Mouse (Mus musculus) testis, adult 2 months (tissue): Measurements from ENCODE around the gene Nop56. TPM values are rescaled to one million over a fixed set of nuclear protein-coding genes. Genes with fewer than 3 reads are reported as not detected.

Experiments
- H3K27ac ChIP-seq: fragments of 200-500 bp; 2 replicates; pipeline ENCODE4 v1.5.1; 2012; ENCODE audit warnings: low read depth, low read length; ENCODE audit not compliant: control insufficient read depth, insufficient read depth
- H3K27me3 ChIP-seq: fragments of 200-500 bp; 2 replicates; pipeline ENCODE4 v1.6.1; 2012; ENCODE audit warnings: mild to moderate bottlenecking, low read length, moderate library complexity; ENCODE audit not compliant: control insufficient read depth, insufficient read depth
- H3K36me3 ChIP-seq: fragments of 200-500 bp; 2 replicates; pipeline ENCODE4 v1.6.1; 2012; ENCODE audit warnings: mild to moderate bottlenecking, low read length; ENCODE audit not compliant: control insufficient read depth, insufficient read depth
- H3K4me1 ChIP-seq: fragments of 200-500 bp; 2 replicates; pipeline ENCODE4 v1.6.1; 2012; ENCODE audit warnings: low read length; ENCODE audit not compliant: control insufficient read depth, insufficient read depth
- H3K4me3 ChIP-seq: fragments of 200-500 bp; 2 replicates; pipeline ENCODE4 v1.5.1; 2012; ENCODE audit warnings: low read depth, mild to moderate bottlenecking, low read length, moderate library complexity, mixed read lengths; ENCODE audit not compliant: control insufficient read depth
- CTCF ChIP-seq: fragments of 200-500 bp; IDR thresholded peaks from 2 replicates; pipeline ENCODE4 v1.5.1; 2012; ENCODE audit warnings: low read depth, mild to moderate bottlenecking, inconsistent platforms, low read length, moderate library complexity; ENCODE audit not compliant: control insufficient read depth, insufficient read depth, insufficient replicate concordance
- POLR2A ChIP-seq: fragments of 200-500 bp; IDR thresholded peaks from 2 replicates; pipeline ENCODE4 v1.6.1; 2012; ENCODE audit warnings: low read depth, mild to moderate bottlenecking, inconsistent platforms, low read length, moderate library complexity; ENCODE audit not compliant: control insufficient read depth
- polyA plus RNA-seq: library from polyadenylated mRNA; depleted of rRNA; stranded (reverse); fragments of >200 nt; gene quantifications from 2 replicates; pipeline ENCODE4 v1.2.3, GENCODE M21; 2012; rRNA removed

Gene Nop56
- polyA plus RNA-seq, result 20.4 and 24.6 TPM in 2 replicates

GRCm38 (mm10) chr2:130274149-130274861 lies at the start of gene Nop56:
Nop56 (plus strand) TSS chr2:130274430.
- peak within 1 kb of the TSS; percentile 91 for H3K27ac ChIP-seq
- peaks cover 7% of the 10 kb centered on the region for H3K4me1 ChIP-seq
- H3K36me3 ChIP-seq, result peaks cover 2% of the 10 kb centered on the region
- peak; percentile 97 for TF ChIP-seq POLR2A
- TF ChIP-seq CTCF, result peak; percentile 13; the same call in 1 of the 2 replicates
- H3K4me3 ChIP-seq, result peak within 1 kb of the TSS; percentile 97
- H3K27me3 ChIP-seq, result no peaks in the 10 kb centered on the region

DNA sequence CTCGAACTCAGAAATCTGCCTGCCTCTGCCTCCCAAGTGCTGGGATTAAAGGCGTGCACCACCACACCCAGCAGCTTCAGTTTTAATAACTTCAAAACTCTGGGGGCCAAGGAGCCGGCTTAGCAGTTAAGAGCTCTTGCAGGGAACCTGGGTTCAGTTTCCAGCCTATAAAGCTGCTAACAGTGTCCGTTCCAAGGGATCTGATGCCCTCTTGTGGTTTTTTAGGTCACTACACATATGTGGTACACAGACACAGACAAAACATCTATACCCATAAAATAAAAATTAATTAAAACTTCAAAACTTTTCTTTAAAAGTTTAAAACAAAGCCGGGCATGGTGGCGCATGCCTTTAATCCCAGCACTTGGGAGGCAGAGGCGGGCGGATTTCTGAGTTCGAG lies 27.3 kb upstream of the Nop56 start:
- TF ChIP-seq POLR2A (no peak), CTCF (no peak)
- Histone ChIP-seq H3K27ac (no peak overlapping the region), H3K4me1 (no peaks in the 10 kb centered on the region), H3K4me3 (no peak overlapping the region), H3K36me3 (no peaks in the 10 kb centered on the region), H3K27me3 (no peaks in the 10 kb centered on the region)

DNA sequence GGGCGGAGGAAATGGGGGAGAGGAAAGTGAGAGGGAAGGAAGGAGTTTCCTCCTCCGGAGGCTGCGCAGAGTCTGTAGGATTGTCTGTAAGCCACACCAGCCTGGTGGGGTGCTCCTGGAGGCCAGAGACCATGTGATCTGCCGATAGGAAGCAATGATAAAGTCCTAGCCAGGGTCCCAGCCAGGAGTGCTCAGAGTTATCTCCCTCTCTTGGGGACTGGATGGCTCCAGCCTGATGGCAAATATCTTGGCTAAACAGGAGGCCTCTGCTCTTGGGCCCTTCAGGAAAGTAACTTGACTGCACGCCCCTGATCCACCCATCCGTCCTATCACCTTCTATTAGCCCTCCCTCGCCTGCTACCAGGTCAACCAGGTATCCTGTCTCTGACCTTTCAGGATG lies 26.0 kb upstream of the Nop56 start:
- H3K27me3 ChIP-seq, result no peaks in the 10 kb centered on the region
- no peak overlapping the region for H3K4me3 ChIP-seq
- H3K4me1 ChIP-seq, result no peaks in the 10 kb centered on the region
- no peak for TF ChIP-seq CTCF
- TF ChIP-seq POLR2A, result no peak
- no peak overlapping the region for H3K27ac ChIP-seq
- no peaks in the 10 kb centered on the region for H3K36me3 ChIP-seq

GRCm38 (mm10) chr2:130256762-130257161 lies 17.5 kb upstream of the Nop56 start:
- no peak overlapping the region for H3K4me3 ChIP-seq
- H3K27ac ChIP-seq, result no peak overlapping the region
- TF ChIP-seq CTCF (no peak), POLR2A (no peak)
- no peaks in the 10 kb centered on the region for H3K4me1 ChIP-seq
- H3K36me3 ChIP-seq, result no peaks in the 10 kb centered on the region
- H3K27me3 ChIP-seq, result no peaks in the 10 kb centered on the region

- H3K4me3 ChIP-seq, result no peak overlapping the region
- H3K27me3 ChIP-seq, result no peaks in the 10 kb centered on the region
- no peaks in the 10 kb centered on the region for H3K36me3 ChIP-seq
- H3K27ac ChIP-seq, result no peak overlapping the region
- no peaks in the 10 kb centered on the region for H3K4me1 ChIP-seq
- TF ChIP-seq POLR2A, result no peak
- no peak for TF ChIP-seq CTCF
Measured at GRCm38 (mm10) chr2:130260822-130261221, 13.4 kb upstream of the Nop56 start.

GRCm38 (mm10) chr2:130261914-130262313 lies 12.3 kb upstream of the Nop56 start:
- Histone ChIP-seq H3K27ac (no peak overlapping the region), H3K4me1 (no peaks in the 10 kb centered on the region), H3K27me3 (no peaks in the 10 kb centered on the region), H3K4me3 (no peak overlapping the region), H3K36me3 (no peaks in the 10 kb centered on the region)
- TF ChIP-seq CTCF (no peak), POLR2A (no peak)

DNA sequence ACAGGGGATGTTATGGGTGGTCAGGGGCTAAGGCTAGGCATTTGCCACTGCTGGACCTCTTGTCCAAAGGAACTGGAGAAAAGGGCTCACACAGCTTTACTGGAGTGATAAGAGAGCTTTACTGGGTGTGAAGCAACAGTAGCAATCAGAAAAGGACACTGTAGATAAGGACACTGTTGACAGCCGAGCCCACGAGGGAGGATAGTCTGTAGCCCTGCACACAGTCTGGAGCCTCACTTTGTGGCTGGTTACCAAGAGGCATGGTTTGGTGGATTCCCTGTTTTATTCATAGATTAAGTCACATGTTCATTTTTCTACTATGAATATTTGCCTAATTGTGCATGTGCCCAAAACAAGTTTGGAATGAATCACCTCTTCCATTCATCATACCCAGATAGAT lies 11.8 kb upstream of the Nop56 start:
- no peaks in the 10 kb centered on the region for H3K36me3 ChIP-seq
- no peak for TF ChIP-seq CTCF
- no peak for TF ChIP-seq POLR2A
- H3K4me3 ChIP-seq, result no peak overlapping the region
- H3K4me1 ChIP-seq, result no peaks in the 10 kb centered on the region
- no peaks in the 10 kb centered on the region for H3K27me3 ChIP-seq
- H3K27ac ChIP-seq, result no peak overlapping the region

DNA sequence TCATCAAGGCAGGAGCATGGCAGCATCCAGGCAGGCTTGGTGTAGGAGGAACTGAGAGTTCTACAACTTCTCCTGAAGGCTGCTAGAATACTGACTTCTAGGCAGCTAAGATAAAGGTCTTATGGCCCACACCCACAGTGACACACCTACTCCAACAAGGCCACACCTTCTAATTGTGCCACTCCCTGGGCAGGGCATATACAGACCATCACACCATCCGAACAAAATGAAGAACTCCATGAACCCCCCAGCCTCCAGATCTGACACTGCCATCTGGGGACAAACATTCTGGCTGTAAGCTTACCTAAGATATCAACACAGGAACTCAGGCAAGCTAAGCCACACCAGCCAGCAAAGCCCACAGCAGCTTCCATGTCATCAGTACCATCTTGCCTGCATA lies 8.7 kb upstream of the Nop56 start:
- Histone ChIP-seq H3K4me1 (no peaks in the 10 kb centered on the region), H3K27ac (no peak overlapping the region), H3K27me3 (no peaks in the 10 kb centered on the region), H3K4me3 (no peak overlapping the region), H3K36me3 (no peaks in the 10 kb centered on the region)
- no peak for TF ChIP-seq CTCF
- TF ChIP-seq POLR2A, result no peak
